8 mouse cellular contexts compared by ENCODE assay signal in genomic region chr15:79402836-79403762, GRCm38 (mm10). TPM values are rescaled to one million over a fixed set of nuclear protein-coding genes. Genes with fewer than 3 reads are reported as not detected.
DNase-seq lines count a peak whose midpoint lies in the region; ATAC-seq and TF ChIP-seq lines count a peak whose summit lies in the region.

Gene Tmem184b, minus strand, starts transcription at chr15:79403569.

- TF ChIP-seq CTCF in intestine, postnatal 0 days (IDR thresholded peaks at IDR 0.05; ENCODE audit: low read depth) = no peak; the same call in 1 of the 2 replicates

- no peaks in the 10 kb centered on the region for H3K9me3 ChIP-seq in embryonic facial prominence, embryonic 10.5 days
- H3K9me3 ChIP-seq in intestine, postnatal 0 days (ENCODE audit: control insufficient read depth) = no peaks in the 10 kb centered on the region
- no peaks in the 10 kb centered on the region for H3K9me3 ChIP-seq in midbrain, embryonic 10.5 days (replicated peaks)

- peak; percentile 92 for DNase-seq in adrenal gland, postnatal 14 days
- DNase-seq in embryonic facial prominence, embryonic 10.5 days (ENCODE audit: low spot score) = peak; percentile 88
- DNase-seq in gonadal fat pad, adult 2 months (ENCODE audit: low read depth) = no peak
- peak; percentile 87 to 93 for DNase-seq in left cerebral cortex, postnatal 36 days (ENCODE audit: low spot score in 2 of 2)
- peak; percentile 85 for DNase-seq in midbrain, embryonic 10.5 days (ENCODE audit: low spot score)
- DNase-seq in right cerebral cortex, postnatal 4 days = peak; percentile 85
- peak; percentile 77 for DNase-seq in yolk sac, embryonic 10.5 days (ENCODE audit: low spot score)

- H3K9ac ChIP-seq in intestine, postnatal 0 days (ENCODE audit: low read depth, low read length) = peak within 1 kb of the TSS; percentile 83

- H3K4me2 ChIP-seq in intestine, postnatal 0 days (replicated peaks; ENCODE audit: low read depth) = peak within 1 kb of the TSS; percentile 91

- peaks cover 20% of the 10 kb centered on the region for H3K27me3 ChIP-seq in embryonic facial prominence, embryonic 10.5 days (replicated peaks; ENCODE audit: low read depth, poor library complexity, severe bottlenecking)
- no peaks in the 10 kb centered on the region for H3K27me3 ChIP-seq in intestine, postnatal 0 days (replicated peaks; ENCODE audit: control insufficient read depth, insufficient read depth, low read length)
- peaks cover 14% of the 10 kb centered on the region for H3K27me3 ChIP-seq in midbrain, embryonic 10.5 days (ENCODE audit: low read depth, poor library complexity, severe bottlenecking)

- ATAC-seq in intestine, postnatal 0 days = peak; percentile 88

- peaks cover 5% of the 10 kb centered on the region; the same call in 1 of the 2 replicates for H3K36me3 ChIP-seq in embryonic facial prominence, embryonic 10.5 days (replicated peaks)
- no peaks in the 10 kb centered on the region for H3K36me3 ChIP-seq in intestine, postnatal 0 days (ENCODE audit: control insufficient read depth, insufficient read depth)
- peaks cover 7% of the 10 kb centered on the region; the same call in 1 of the 2 replicates for H3K36me3 ChIP-seq in midbrain, embryonic 10.5 days

- under 1% methylated on average over 90 of the region's 90 CpGs for WGBS in embryonic facial prominence, embryonic 10.5 days
- under 1% methylated on average over 85 of the region's 90 CpGs for WGBS in intestine, postnatal 0 days
- WGBS in midbrain, embryonic 10.5 days = under 1% methylated on average over 90 of the region's 90 CpGs

- H3K27ac ChIP-seq in embryonic facial prominence, embryonic 10.5 days (replicated peaks) = peak within 1 kb of the TSS; percentile 93
- peak within 1 kb of the TSS; percentile 68 for H3K27ac ChIP-seq in intestine, postnatal 0 days (ENCODE audit: low read depth, low read length)
- peak within 1 kb of the TSS; percentile 90 for H3K27ac ChIP-seq in midbrain, embryonic 10.5 days (replicated peaks)

- peaks cover 55% of the 10 kb centered on the region for H3K4me1 ChIP-seq in embryonic facial prominence, embryonic 10.5 days
- peaks cover 5% of the 10 kb centered on the region; the same call in 1 of the 2 replicates for H3K4me1 ChIP-seq in intestine, postnatal 0 days (replicated peaks; ENCODE audit: control insufficient read depth, insufficient read depth, low read length)
- peaks cover 50% of the 10 kb centered on the region for H3K4me1 ChIP-seq in midbrain, embryonic 10.5 days

- intact Hi-C loops in left cerebral cortex, postnatal 36 days (cut with DNase I) = loop anchor here (5.0 kb wide), 1 partner anchor 39 kb away; no protein-coding TSS in a partner anchor

- H3K4me3 ChIP-seq in embryonic facial prominence, embryonic 10.5 days = peak within 1 kb of the TSS; percentile 95
- H3K4me3 ChIP-seq in intestine, postnatal 0 days (ENCODE audit: low read depth, low read length) = peak within 1 kb of the TSS; percentile 96
- H3K4me3 ChIP-seq in midbrain, embryonic 10.5 days = peak within 1 kb of the TSS; percentile 68

RNA-seq across cellular contexts. Expression of gene Tmem184b, which starts in this region (rescaled TPM):
- 45.2 and 48.0 TPM in 2 replicates for total RNA-seq in adrenal gland, postnatal 14 days (2021)
- 57.7 and 58.9 TPM in 2 replicates for polyA plus RNA-seq in embryonic facial prominence, embryonic 10.5 days (2016; fragmentation: Nextera tagmentation; extraction: Ambion mirVana)
- polyA plus RNA-seq in gonadal fat pad, adult 2 months (2012; rRNA removed) = 76.1 and 82.9 TPM in 2 replicates
- polyA plus RNA-seq in intestine, postnatal 0 days (2015; fragmentation: Nextera tagmentation; extraction: Ambion mirVana) = 32.7 and 34.1 TPM in 2 replicates
- total RNA-seq in left cerebral cortex, postnatal 36 days (2021) = 10 to 100 TPM; 67.6 to 73.5 TPM
- polyA plus RNA-seq in midbrain, embryonic 10.5 days (2016; fragmentation: Nextera tagmentation; extraction: Ambion mirVana) = 56.3 and 58.7 TPM in 2 replicates
